Mouse (Mus musculus) G1E (cell line): Measurements from ENCODE around the gene Rhox4a2. TPM values are rescaled to one million over a fixed set of nuclear protein-coding genes. Genes with fewer than 3 reads are reported as not detected.
"Not testable (repeated sequence)": the region's sequence is repeated elsewhere in the genome, so short reads cannot be mapped to it uniquely, and the experiment has no call there.

Source experiments
- ATAC-seq: 2 replicates; pipeline ENCODE4 v1.8.0; 2016; ENCODE audit warnings: mild to moderate bottlenecking; ENCODE audit not compliant: insufficient number of reproducible peaks, poor library complexity, low FRiP score, severe bottlenecking; ENCODE audit errors: extremely low read depth
- DNase-seq: peaks from one replicate; pipeline ENCODE4 v3.0.0; 2012; ENCODE audit warnings: low spot score
- H3K27me3 ChIP-seq: 2 replicates; pipeline ENCODE4 v1.6.1; 2012; ENCODE audit warnings: mild to moderate bottlenecking, low read length, inconsistent platforms; ENCODE audit not compliant: insufficient read depth
- H3K36me3 ChIP-seq: replicated peaks from 2 replicates; pipeline ENCODE3; 2012; ENCODE audit warnings: mild to moderate bottlenecking, inconsistent platforms
- H3K4me1 ChIP-seq: 2 replicates; pipeline ENCODE4 v1.6.1; 2012; ENCODE audit warnings: low read depth, low read length, inconsistent platforms, mixed read lengths; ENCODE audit not compliant: insufficient read depth
- H3K4me3 ChIP-seq: 2 replicates; pipeline ENCODE4 v1.5.1; 2012; ENCODE audit warnings: low read depth, mild to moderate bottlenecking, inconsistent platforms, low read length, moderate library complexity, mixed read lengths
- H3K9me3 ChIP-seq: replicated peaks from 2 replicates; pipeline ENCODE4 v1.6.1; 2012; ENCODE audit warnings: inconsistent platforms
- polyA plus RNA-seq: library from polyadenylated mRNA; stranded (reverse); fragments of >175 nt; gene quantifications from 2 replicates; pipeline ENCODE4 v1.2.3, GENCODE M21; 2012
- total RNA-seq, 2 experiments: library from RNA; stranded (forward) in 1 of 2; stranded (reverse) in 1 of 2; fragments of 200-1000 nt in 1 of 2; fragments of >200 nt in 1 of 2; fragmentation: Nextera tagmentation in 1 of 2; gene quantifications; 2 replicates each; pipeline ENCODE4 v1.2.3; 2014 to 2017

Rhox4a2 gene
- total RNA-seq (2014; fragmentation: Nextera tagmentation) (not detected in 2 replicates), total RNA-seq (2017) (not detected in 2 replicates), polyA plus RNA-seq (not detected in 2 replicates)

- not testable (repeated sequence) for ATAC-seq, H3K27me3 ChIP-seq, H3K4me3 ChIP-seq
These were observed at the start of gene Rhox4a2 for GRCm38 (mm10) chrX:37390548-37390947. Gene Rhox4a2 (plus strand): TSS chrX:37390848.

GRCm38 (mm10) chrX:37379728-37380127 lies 10.9 kb upstream of the Rhox4a2 start, which contains the start of gene Rhox3a2:
Gene Rhox3a2 (plus strand): TSS chrX:37380028.
- H3K4me1 ChIP-seq = not testable (repeated sequence)

More at GRCm38 (mm10) chrX:37390548-37390947, at the start of gene Rhox4a2:
- not testable (repeated sequence) for H3K4me1 ChIP-seq, H3K9me3 ChIP-seq, DNase-seq, H3K36me3 ChIP-seq

GRCm38 (mm10) chrX:37411767-37412166 lies 21.1 kb downstream of the Rhox4a2 start, which contains the start of gene Rhox2b:
Gene Rhox2b (plus strand): TSS chrX:37412067.
- not testable (repeated sequence) for H3K27me3 ChIP-seq, H3K4me3 ChIP-seq, ATAC-seq, H3K36me3 ChIP-seq, H3K4me1 ChIP-seq, DNase-seq, H3K9me3 ChIP-seq

More at GRCm38 (mm10) chrX:37379728-37380127, 10.9 kb upstream of the Rhox4a2 start, which contains the start of gene Rhox3a2:
- not testable (repeated sequence) for H3K27me3 ChIP-seq, DNase-seq, ATAC-seq, H3K9me3 ChIP-seq, H3K4me3 ChIP-seq, H3K36me3 ChIP-seq

- H3K4me1 ChIP-seq, H3K4me3 ChIP-seq, H3K9me3 ChIP-seq, H3K27me3 ChIP-seq, H3K36me3 ChIP-seq, DNase-seq, ATAC-seq: not testable (repeated sequence)
These were observed 41.5 kb downstream of the Rhox4a2 start, which contains the start of gene Rhox4b for GRCm38 (mm10) chrX:37432194-37432593. Gene Rhox4b (plus strand): TSS chrX:37432494.

Other genes starting within 250 kb of the Rhox4a2 start
Only the 20 nearest of the 23 such genes appear.
- 40.3 and 48.1 TPM in 2 replicates for gene Ndufa1, start 199.7 kb upstream of the Rhox4a2 start, total RNA-seq (2014; fragmentation: Nextera tagmentation)
- 249 and 282 TPM in 2 replicates for gene Ndufa1, start 199.7 kb upstream of the Rhox4a2 start, total RNA-seq (2017)
- 247 and 351 TPM in 2 replicates for gene Ndufa1, start 199.7 kb upstream of the Rhox4a2 start, polyA plus RNA-seq
- 3.9 and 5.0 TPM in 2 replicates for gene Rnf113a1, start 199.6 kb upstream of the Rhox4a2 start, total RNA-seq (2014; fragmentation: Nextera tagmentation)
- 4.5 and 8.7 TPM in 2 replicates for gene Rnf113a1, start 199.6 kb upstream of the Rhox4a2 start, total RNA-seq (2017)
- 7.8 and 8.2 TPM in 2 replicates for gene Rnf113a1, start 199.6 kb upstream of the Rhox4a2 start, polyA plus RNA-seq
- not detected in 2 replicates for gene Gm9, start 179.8 kb upstream of the Rhox4a2 start, total RNA-seq (2014; fragmentation: Nextera tagmentation)
- not detected in 2 replicates for gene Gm9, start 179.8 kb upstream of the Rhox4a2 start, total RNA-seq (2017)
- gene Gm9, start 179.8 kb upstream of the Rhox4a2 start, polyA plus RNA-seq = not detected in 2 replicates
- not detected in 2 replicates for gene Rhox1, start 168.6 kb upstream of the Rhox4a2 start, total RNA-seq (2014; fragmentation: Nextera tagmentation)
- not detected in 2 replicates for gene Rhox1, start 168.6 kb upstream of the Rhox4a2 start, total RNA-seq (2017)
- not detected in 2 replicates for gene Rhox1, start 168.6 kb upstream of the Rhox4a2 start, polyA plus RNA-seq
- not detected in 2 replicates for gene Rhox2a, start 145.9 kb upstream of the Rhox4a2 start, total RNA-seq (2014; fragmentation: Nextera tagmentation)
- gene Rhox2a, start 145.9 kb upstream of the Rhox4a2 start, total RNA-seq (2017) = 0.22 TPM in 1 of 2 replicates, not detected in the other
- not detected in 2 replicates for gene Rhox2a, start 145.9 kb upstream of the Rhox4a2 start, polyA plus RNA-seq
- gene Rhox3a, start 140.9 kb upstream of the Rhox4a2 start, total RNA-seq (2014; fragmentation: Nextera tagmentation) = not detected in 2 replicates
- not detected in 2 replicates for gene Rhox3a, start 140.9 kb upstream of the Rhox4a2 start, total RNA-seq (2017)
- gene Rhox3a, start 140.9 kb upstream of the Rhox4a2 start, polyA plus RNA-seq = not detected in 2 replicates
- gene Rhox4a, start 125.5 kb upstream of the Rhox4a2 start, total RNA-seq (2014; fragmentation: Nextera tagmentation) = not detected in 2 replicates
- gene Rhox4a, start 125.5 kb upstream of the Rhox4a2 start, total RNA-seq (2017) = not detected in 2 replicates
- not detected in 2 replicates for gene Rhox4a, start 125.5 kb upstream of the Rhox4a2 start, polyA plus RNA-seq
- not detected in 2 replicates for gene Rhox3a2, start 10.8 kb upstream of the Rhox4a2 start, total RNA-seq (2014; fragmentation: Nextera tagmentation)
- 0.22 TPM in 1 of 2 replicates, not detected in the other for gene Rhox3a2, start 10.8 kb upstream of the Rhox4a2 start, total RNA-seq (2017)
- gene Rhox3a2, start 10.8 kb upstream of the Rhox4a2 start, polyA plus RNA-seq = not detected in 2 replicates
- not detected in 2 replicates for gene Rhox2b, start 21.2 kb downstream of the Rhox4a2 start, total RNA-seq (2014; fragmentation: Nextera tagmentation)
- 0.33 TPM in 1 of 2 replicates, not detected in the other for gene Rhox2b, start 21.2 kb downstream of the Rhox4a2 start, total RNA-seq (2017)
- gene Rhox2b, start 21.2 kb downstream of the Rhox4a2 start, polyA plus RNA-seq = not detected in 2 replicates
- not detected in 2 replicates for gene Rhox4b, start 41.6 kb downstream of the Rhox4a2 start, total RNA-seq (2014; fragmentation: Nextera tagmentation)
- gene Rhox4b, start 41.6 kb downstream of the Rhox4a2 start, total RNA-seq (2017) = not detected in 2 replicates
- not detected in 2 replicates for gene Rhox4b, start 41.6 kb downstream of the Rhox4a2 start, polyA plus RNA-seq
- gene Rhox2c, start 62.8 kb downstream of the Rhox4a2 start, total RNA-seq (2014; fragmentation: Nextera tagmentation) = not detected in 2 replicates
- gene Rhox2c, start 62.8 kb downstream of the Rhox4a2 start, total RNA-seq (2017) = not detected in 2 replicates
- gene Rhox2c, start 62.8 kb downstream of the Rhox4a2 start, polyA plus RNA-seq = not detected in 2 replicates
- gene Rhox3c, start 67.7 kb downstream of the Rhox4a2 start, total RNA-seq (2014; fragmentation: Nextera tagmentation) = not detected in 2 replicates
- gene Rhox3c, start 67.7 kb downstream of the Rhox4a2 start, total RNA-seq (2017) = not detected in 2 replicates
- gene Rhox3c, start 67.7 kb downstream of the Rhox4a2 start, polyA plus RNA-seq = not detected in 2 replicates
- gene Rhox4c, start 89.5 kb downstream of the Rhox4a2 start, total RNA-seq (2014; fragmentation: Nextera tagmentation) = not detected in 2 replicates
- not detected in 2 replicates for gene Rhox4c, start 89.5 kb downstream of the Rhox4a2 start, total RNA-seq (2017)
- not detected in 2 replicates for gene Rhox4c, start 89.5 kb downstream of the Rhox4a2 start, polyA plus RNA-seq
- gene Rhox2d, start 102.6 kb downstream of the Rhox4a2 start, total RNA-seq (2014; fragmentation: Nextera tagmentation) = not detected in 2 replicates
- not detected in 2 replicates for gene Rhox2d, start 102.6 kb downstream of the Rhox4a2 start, total RNA-seq (2017)
- gene Rhox2d, start 102.6 kb downstream of the Rhox4a2 start, polyA plus RNA-seq = not detected in 2 replicates
- gene Rhox4d, start 123.5 kb downstream of the Rhox4a2 start, total RNA-seq (2014; fragmentation: Nextera tagmentation) = not detected in 2 replicates
- 0.17 TPM in 1 of 2 replicates, not detected in the other for gene Rhox4d, start 123.5 kb downstream of the Rhox4a2 start, total RNA-seq (2017)
- gene Rhox4d, start 123.5 kb downstream of the Rhox4a2 start, polyA plus RNA-seq = not detected in 2 replicates
- gene Rhox2e, start 139.6 kb downstream of the Rhox4a2 start, total RNA-seq (2014; fragmentation: Nextera tagmentation) = not detected in 2 replicates
- gene Rhox2e, start 139.6 kb downstream of the Rhox4a2 start, total RNA-seq (2017) = not detected in 2 replicates
- gene Rhox2e, start 139.6 kb downstream of the Rhox4a2 start, polyA plus RNA-seq = not detected in 2 replicates
- not detected in 2 replicates for gene Rhox3e, start 151.2 kb downstream of the Rhox4a2 start, total RNA-seq (2014; fragmentation: Nextera tagmentation)
- gene Rhox3e, start 151.2 kb downstream of the Rhox4a2 start, total RNA-seq (2017) = not detected in 2 replicates
- gene Rhox3e, start 151.2 kb downstream of the Rhox4a2 start, polyA plus RNA-seq = not detected in 2 replicates
- not detected in 2 replicates for gene Rhox4e, start 166.6 kb downstream of the Rhox4a2 start, total RNA-seq (2014; fragmentation: Nextera tagmentation)
- not detected in 2 replicates for gene Rhox4e, start 166.6 kb downstream of the Rhox4a2 start, total RNA-seq (2017)
- gene Rhox4e, start 166.6 kb downstream of the Rhox4a2 start, polyA plus RNA-seq = not detected in 2 replicates
- not detected in 2 replicates for gene Rhox2f, start 180.6 kb downstream of the Rhox4a2 start, total RNA-seq (2014; fragmentation: Nextera tagmentation)
- not detected in 2 replicates for gene Rhox2f, start 180.6 kb downstream of the Rhox4a2 start, total RNA-seq (2017)
- not detected in 2 replicates for gene Rhox2f, start 180.6 kb downstream of the Rhox4a2 start, polyA plus RNA-seq
- gene Rhox3f, start 190.1 kb downstream of the Rhox4a2 start, total RNA-seq (2014; fragmentation: Nextera tagmentation) = not detected in 2 replicates
- gene Rhox3f, start 190.1 kb downstream of the Rhox4a2 start, total RNA-seq (2017) = not detected in 2 replicates
- gene Rhox3f, start 190.1 kb downstream of the Rhox4a2 start, polyA plus RNA-seq = not detected in 2 replicates